Mouse (Mus musculus) kidney, embryonic 14.5 days (tissue): ENCODE measurements around the gene Ryr1. TPM values are rescaled to one million over a fixed set of nuclear protein-coding genes. Genes with fewer than 3 reads are reported as not detected.
A peak's percentile ranks its signal among the peaks of the same experiment; 100 is the strongest.

Source experiments
- ATAC-seq: fragments of 200-750 bp; cut with Nextera tagmentation; 2 replicates; pipeline ENCODE4 v1.8.0; 2017; ENCODE audit warnings: moderate number of reproducible peaks, mild to moderate bottlenecking, moderate TSS enrichment, moderate library complexity; ENCODE audit not compliant: low FRiP score, low TSS enrichment
- H3K27ac ChIP-seq: fragments of 300-500 bp; sonication (generic); 2 replicates; pipeline ENCODE4 v1.5.1; 2014; ENCODE audit warnings: low read depth, mild to moderate bottlenecking, low read length, moderate library complexity, mixed read lengths
- H3K27me3 ChIP-seq: fragments of 300-500 bp; sonication (generic); 2 replicates; pipeline ENCODE4 v1.6.1; 2014; ENCODE audit warnings: mild to moderate bottlenecking, low read length; ENCODE audit not compliant: control insufficient read depth, insufficient read depth
- H3K36me3 ChIP-seq: fragments of 300-500 bp; sonication (generic); 2 replicates; pipeline ENCODE4 v1.6.1; 2014; ENCODE audit warnings: low read length, mixed read lengths; ENCODE audit not compliant: control insufficient read depth, insufficient read depth
- H3K4me1 ChIP-seq: fragments of 300-500 bp; sonication (generic); 2 replicates; pipeline ENCODE4 v1.6.1; 2014; ENCODE audit warnings: low read length, mixed read lengths; ENCODE audit not compliant: control insufficient read depth, insufficient read depth
- H3K4me2 ChIP-seq: fragments of 300-500 bp; sonication (generic); replicated peaks from 2 replicates; pipeline ENCODE4 v1.6.1; 2014; ENCODE audit warnings: low read depth, mild to moderate bottlenecking, low read length
- H3K4me3 ChIP-seq: fragments of 300-500 bp; sonication (generic); 2 replicates; pipeline ENCODE4 v1.5.1; 2014; ENCODE audit warnings: mild to moderate bottlenecking, low read length
- H3K9ac ChIP-seq: fragments of 300-500 bp; sonication (generic); 2 replicates; pipeline ENCODE4 v1.6.1; 2014; ENCODE audit warnings: low read depth, mild to moderate bottlenecking, low read length, moderate library complexity
- H3K9me3 ChIP-seq: fragments of 300-500 bp; sonication (generic); 2 replicates; pipeline ENCODE4 v1.6.1; 2016; ENCODE audit warnings: low read length; ENCODE audit not compliant: control insufficient read depth
- WGBS: fragments of 180-500 bp; shearing (Covaris S2); extraction: QIAGEN DNeasy Blood & Tissue Kit; methylation state at CpG from one replicate; pipeline ENCODE4 v1.1.7; 2014; 5-methylcytosine and 5-hydroxymethylcytosine counted together
- polyA plus RNA-seq: library from polyadenylated mRNA; unstranded; fragments of >200 nt; fragmentation: Nextera tagmentation; extraction: Ambion mirVana; gene quantifications from 2 replicates; pipeline ENCODE4 v1.2.1, GENCODE M21; 2014

Gene Ryr1
- polyA plus RNA-seq, 1 experiment from 2014 or later, result 1.1 TPM

GRCm38 (mm10) chr7:29039604-29039984, 85.4 kb downstream of the Ryr1 start:
- no peaks in the 10 kb centered on the region for H3K36me3 ChIP-seq
- H3K27ac ChIP-seq, result no peak overlapping the region; the same call in 1 of the 2 replicates
- under 1% methylated on average over 11 of the region's 11 CpGs for WGBS
- peak overlapping the region; percentile 79 for H3K4me2 ChIP-seq
- H3K4me1 ChIP-seq, result peaks cover 11% of the 10 kb centered on the region
- no peaks in the 10 kb centered on the region for H3K27me3 ChIP-seq
- H3K9ac ChIP-seq, result peak overlapping the region; percentile 69; the same call in 1 of the 2 replicates
- peak; percentile 51 for ATAC-seq
- H3K4me3 ChIP-seq, result peak overlapping the region; percentile 45
- no peaks in the 10 kb centered on the region for H3K9me3 ChIP-seq

GRCm38 (mm10) chr7:29037261-29037660, 87.7 kb downstream of the Ryr1 start:
- Histone ChIP-seq H3K4me1 (no peaks in the 10 kb centered on the region; the same call in 1 of the 2 replicates), H3K27ac (no peak overlapping the region), H3K27me3 (no peaks in the 10 kb centered on the region), H3K4me3 (no peak overlapping the region), H3K36me3 (no peaks in the 10 kb centered on the region), H3K9me3 (no peaks in the 10 kb centered on the region), H3K9ac (no peak overlapping the region), H3K4me2 (no peak overlapping the region)
- ATAC-seq, result no peak
- WGBS, result 89% methylated on average over 6 of the region's 6 CpGs

DNA sequence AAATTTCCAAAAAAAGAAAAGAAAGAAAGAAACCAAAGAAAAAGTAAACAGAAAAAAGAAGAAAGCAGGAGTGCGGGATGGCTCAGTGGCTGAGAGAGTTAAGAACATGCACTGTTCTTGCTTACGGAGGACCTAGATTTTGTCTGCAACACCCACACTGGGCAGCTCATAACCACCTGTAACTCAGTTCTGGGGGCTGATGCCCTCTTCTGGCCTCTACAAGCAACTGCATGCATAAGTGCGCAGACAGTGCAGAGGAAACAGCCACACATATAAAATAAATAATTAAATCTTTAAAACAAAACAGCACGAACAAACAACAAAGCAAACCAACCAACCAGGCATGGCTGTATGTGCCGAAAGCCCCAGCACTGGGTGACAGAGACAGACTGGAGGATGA, 92.3 kb downstream of the Ryr1 start:
- 85% methylated on average over 5 of the region's 5 CpGs for WGBS
- no peak for ATAC-seq
- no peak overlapping the region for H3K27ac ChIP-seq
- no peak overlapping the region for H3K9ac ChIP-seq
- no peak overlapping the region for H3K4me3 ChIP-seq
- no peaks in the 10 kb centered on the region for H3K36me3 ChIP-seq
- H3K27me3 ChIP-seq, result no peaks in the 10 kb centered on the region
- H3K9me3 ChIP-seq, result no peaks in the 10 kb centered on the region
- no peaks in the 10 kb centered on the region for H3K4me1 ChIP-seq
- H3K4me2 ChIP-seq, result no peak overlapping the region

DNA sequence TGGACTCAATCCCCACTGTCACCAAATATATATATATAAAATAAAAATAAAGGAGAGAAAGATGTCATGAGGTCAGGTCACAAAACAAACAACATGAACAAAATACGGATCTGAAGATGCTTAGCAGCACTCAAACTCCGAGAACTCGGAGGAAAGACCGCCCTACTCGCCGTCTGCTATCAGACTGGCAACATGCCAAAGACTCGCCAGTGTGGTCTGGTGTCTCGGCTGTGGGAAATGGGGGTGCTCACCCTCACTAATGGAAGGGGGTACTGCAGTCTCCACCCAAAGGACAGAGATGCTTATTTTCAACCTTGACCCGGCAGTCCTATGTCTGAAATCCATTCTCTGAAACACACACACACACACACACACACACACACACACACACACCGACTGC, 93.3 kb downstream of the Ryr1 start:
- Histone ChIP-seq H3K4me2 (no peak overlapping the region), H3K9me3 (no peaks in the 10 kb centered on the region), H3K4me3 (no peak overlapping the region), H3K27ac (no peak overlapping the region), H3K4me1 (no peaks in the 10 kb centered on the region), H3K36me3 (no peaks in the 10 kb centered on the region), H3K27me3 (no peaks in the 10 kb centered on the region), H3K9ac (no peak overlapping the region)
- 81% methylated on average over 10 of the region's 10 CpGs for WGBS
- ATAC-seq, result no peak

- no peak overlapping the region for H3K4me2 ChIP-seq
- H3K27me3 ChIP-seq, result no peaks in the 10 kb centered on the region
- no peak overlapping the region for H3K4me3 ChIP-seq
- H3K9me3 ChIP-seq, result no peaks in the 10 kb centered on the region
- no peak overlapping the region for H3K9ac ChIP-seq
- 87% methylated on average over 14 of the region's 14 CpGs for WGBS
- no peak overlapping the region for H3K27ac ChIP-seq
- no peaks in the 10 kb centered on the region for H3K36me3 ChIP-seq
- no peaks in the 10 kb centered on the region for H3K4me1 ChIP-seq
- no peak for ATAC-seq
Observed at GRCm38 (mm10) chr7:29029690-29030656, 95.0 kb downstream of the Ryr1 start.

DNA sequence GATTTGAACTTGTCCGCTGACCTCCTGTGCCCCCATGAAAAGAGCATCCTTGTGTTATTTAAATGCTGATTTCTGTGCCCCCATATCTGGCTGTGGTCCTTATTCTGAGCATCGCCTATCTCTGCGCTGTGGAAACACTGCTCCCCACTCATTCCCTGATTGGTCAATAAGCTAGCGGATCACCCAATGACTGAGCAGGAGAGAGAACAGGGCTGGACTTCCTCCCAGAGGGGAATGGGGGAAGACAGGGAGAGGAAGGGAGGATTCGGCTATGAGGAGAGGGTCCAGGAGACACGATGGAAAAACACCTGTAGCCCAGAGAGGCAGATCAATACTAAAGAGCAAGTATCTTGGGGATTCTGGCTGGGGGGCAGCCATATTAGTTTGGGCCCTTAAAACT, 96.2 kb downstream of the Ryr1 start:
- Histone ChIP-seq H3K4me1 (no peaks in the 10 kb centered on the region), H3K9me3 (no peaks in the 10 kb centered on the region), H3K27me3 (no peaks in the 10 kb centered on the region), H3K36me3 (no peaks in the 10 kb centered on the region), H3K9ac (no peak overlapping the region), H3K4me2 (no peak overlapping the region), H3K27ac (no peak overlapping the region), H3K4me3 (no peak overlapping the region)
- 84% methylated on average over 6 of the region's 6 CpGs for WGBS
- ATAC-seq, result no peak

DNA sequence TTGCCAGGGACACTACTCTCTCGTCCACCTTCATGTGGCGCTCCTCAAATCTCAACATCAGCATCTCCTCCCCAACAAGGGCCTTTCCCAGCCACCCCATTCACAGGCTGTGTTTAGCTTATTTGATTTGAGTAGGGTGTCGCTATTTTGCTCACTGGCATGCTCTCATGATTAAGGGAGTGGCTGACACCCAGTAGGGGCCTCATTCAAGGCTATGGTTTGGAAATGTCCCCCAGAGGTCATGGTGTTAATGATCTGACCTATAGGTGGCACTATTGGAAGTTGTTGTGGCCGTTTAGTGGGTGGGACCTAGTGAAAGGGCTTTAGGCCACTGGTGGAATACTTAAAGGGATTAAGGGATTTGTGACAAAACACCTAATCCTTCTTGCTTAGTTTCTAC, 98.2 kb downstream of the Ryr1 start:
- H3K27ac ChIP-seq, result no peak overlapping the region
- 74% methylated on average over 4 of the region's 4 CpGs for whole genome bisulfite sequencing

GRCm38 (mm10) chr7:29026195-29026594, 98.8 kb downstream of the Ryr1 start:
- Histone ChIP-seq H3K27me3 (no peaks in the 10 kb centered on the region), H3K9ac (no peak overlapping the region), H3K4me2 (no peak overlapping the region), H3K4me3 (no peak overlapping the region), H3K27ac (no peak overlapping the region), H3K36me3 (no peaks in the 10 kb centered on the region), H3K9me3 (no peaks in the 10 kb centered on the region), H3K4me1 (no peaks in the 10 kb centered on the region)
- ATAC-seq, result no peak
- WGBS, result 94% methylated on average over 5 of the region's 5 CpGs

More for the DNA sequence above, 98.2 kb downstream of the Ryr1 start:
- Histone ChIP-seq H3K9me3 (no peaks in the 10 kb centered on the region), H3K4me3 (no peak overlapping the region), H3K27me3 (no peaks in the 10 kb centered on the region), H3K4me1 (no peaks in the 10 kb centered on the region), H3K4me2 (no peak overlapping the region), H3K36me3 (no peaks in the 10 kb centered on the region), H3K9ac (no peak overlapping the region)
- no peak for ATAC-seq

DNA sequence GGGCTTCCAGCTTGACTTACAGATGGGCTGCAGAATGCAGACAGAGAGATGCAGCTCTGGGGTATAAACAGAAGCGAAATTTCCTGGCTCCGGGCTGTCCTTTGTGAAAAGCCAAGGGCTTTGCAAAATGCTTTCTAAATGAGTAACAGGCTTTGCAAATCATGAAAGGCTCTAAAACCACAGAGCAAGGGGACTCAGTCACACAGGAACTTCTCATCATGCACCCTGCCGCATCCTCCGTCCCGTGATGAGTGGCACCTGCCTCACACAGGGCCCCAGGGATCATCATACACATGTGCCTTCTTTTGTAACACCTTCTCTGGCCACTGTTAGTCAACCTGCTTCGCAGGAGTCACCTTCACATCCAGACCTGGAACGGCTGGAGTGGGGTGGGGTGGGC, 99.4 kb downstream of the Ryr1 start:
- H3K27ac ChIP-seq, result no peak overlapping the region
- no peak overlapping the region for H3K4me3 ChIP-seq
- no peaks in the 10 kb centered on the region for H3K4me1 ChIP-seq
- no peaks in the 10 kb centered on the region for H3K9me3 ChIP-seq
- H3K36me3 ChIP-seq, result no peaks in the 10 kb centered on the region
- H3K27me3 ChIP-seq, result no peaks in the 10 kb centered on the region
- no peak overlapping the region for H3K9ac ChIP-seq
- no peak overlapping the region for H3K4me2 ChIP-seq
- WGBS, result 83% methylated on average over 7 of the region's 7 CpGs
- no peak for ATAC-seq
